Mouse (Mus musculus): ENCODE results near the gene Fam234a. TPM values are rescaled to one million over a fixed set of nuclear protein-coding genes. Genes with fewer than 3 reads are reported as not detected.
"Not testable (repeated sequence)": the region's sequence is repeated elsewhere in the genome, so short reads cannot be mapped to it uniquely, and the experiment has no call there.

The Fam234a gene
- total and polyA plus RNA-seq, 2 experiments from 2014 or later: 55.6 to 55.7 TPM

GRCm38 (mm10) chr17:26188091-26188805 is 55.8 kb downstream of the Fam234a start:
- Histone ChIP-seq H3K27me3 (ENCODE audit: control insufficient read depth, insufficient read depth, low read length) (no peaks in the 10 kb centered on the region), H3K4me3 (ENCODE audit: low read depth, low read length) (no peak overlapping the region), H3K4me2 (ENCODE audit: low read depth, low read length) (no peak overlapping the region), H3K9ac (replicated peaks; ENCODE audit: low read depth, low read length) (no peak overlapping the region), H3K9me3 (replicated peaks; ENCODE audit: control insufficient read depth, low read length) (no peaks in the 10 kb centered on the region), H3K4me1 (ENCODE audit: control insufficient read depth, insufficient read depth) (no peaks in the 10 kb centered on the region), H3K36me3 (replicated peaks; ENCODE audit: control insufficient read depth, insufficient read depth, low read length) (peaks cover 89% of the 10 kb centered on the region), H3K27ac (ENCODE audit: low read depth) (no peak overlapping the region)
- 88% methylated on average over 11 of the region's 11 CpGs for WGBS
- TF ChIP-seq EP300 (IDR thresholded peaks at IDR 0.05; ENCODE audit: low read depth): no peak
- TF ChIP-seq CTCF (IDR thresholded peaks at IDR 0.05; ENCODE audit: low read depth): no peak
- ATAC-seq (ENCODE audit: insufficient read depth, low read depth) (no peak), DNase-seq (ENCODE audit: low spot score) (no peak)

DNA sequence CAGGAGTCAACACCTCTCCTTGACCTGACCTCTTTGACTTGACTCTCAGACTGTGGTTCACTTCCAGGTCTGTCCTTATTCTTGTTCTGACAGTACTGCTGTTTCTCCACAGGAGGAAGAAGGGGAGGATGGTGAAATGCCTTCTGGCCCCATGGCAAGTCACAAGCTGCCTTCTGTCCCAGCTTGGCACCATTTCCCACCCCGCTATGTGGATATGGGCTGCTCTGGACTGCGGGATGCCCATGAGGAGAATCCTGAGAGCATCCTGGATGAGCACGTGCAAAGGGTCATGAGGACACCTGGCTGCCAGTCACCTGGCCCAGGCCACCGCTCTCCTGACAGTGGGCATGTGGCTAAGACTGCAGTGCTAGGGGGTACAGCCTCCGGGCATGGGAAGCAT is 56.5 kb downstream of the Fam234a start:
- WGBS: 94% methylated on average over 5 of the region's 5 CpGs
- no peaks in the 10 kb centered on the region for H3K4me1 ChIP-seq (ENCODE audit: control insufficient read depth, insufficient read depth)
- H3K4me3 ChIP-seq (ENCODE audit: low read depth, low read length): no peak overlapping the region
- DNase-seq (ENCODE audit: low spot score) (no peak), ATAC-seq (ENCODE audit: insufficient read depth, low read depth) (no peak)
- H3K27ac ChIP-seq (ENCODE audit: low read depth): no peak overlapping the region
- no peak overlapping the region for H3K4me2 ChIP-seq (ENCODE audit: low read depth, low read length)
- TF ChIP-seq CTCF (IDR thresholded peaks at IDR 0.05; ENCODE audit: low read depth) (no peak), EP300 (IDR thresholded peaks at IDR 0.05; ENCODE audit: low read depth) (no peak)
- H3K27me3 ChIP-seq (ENCODE audit: control insufficient read depth, insufficient read depth, low read length): no peaks in the 10 kb centered on the region
- peaks cover 89% of the 10 kb centered on the region for H3K36me3 ChIP-seq (replicated peaks; ENCODE audit: control insufficient read depth, insufficient read depth, low read length)
- no peaks in the 10 kb centered on the region for H3K9me3 ChIP-seq (replicated peaks; ENCODE audit: control insufficient read depth, low read length)
- no peak overlapping the region for H3K9ac ChIP-seq (replicated peaks; ENCODE audit: low read depth, low read length)

- Histone ChIP-seq H3K27ac (ENCODE audit: low read depth) (no peak overlapping the region), H3K36me3 (replicated peaks; ENCODE audit: control insufficient read depth, insufficient read depth, low read length) (peaks cover 35% of the 10 kb centered on the region), H3K4me1 (ENCODE audit: control insufficient read depth, insufficient read depth) (no peaks in the 10 kb centered on the region), H3K27me3 (ENCODE audit: control insufficient read depth, insufficient read depth, low read length) (no peaks in the 10 kb centered on the region), H3K4me2 (ENCODE audit: low read depth, low read length) (no peak overlapping the region), H3K9me3 (replicated peaks; ENCODE audit: control insufficient read depth, low read length) (no peaks in the 10 kb centered on the region), H3K9ac (replicated peaks; ENCODE audit: low read depth, low read length) (no peak overlapping the region), H3K4me3 (ENCODE audit: low read depth, low read length) (no peak overlapping the region)
- no peak for TF ChIP-seq CTCF (IDR thresholded peaks at IDR 0.05; ENCODE audit: low read depth)
- no peak for TF ChIP-seq EP300 (IDR thresholded peaks at IDR 0.05; ENCODE audit: low read depth)
- WGBS: 99% methylated on average over 3 of the region's 3 CpGs
- ATAC-seq (ENCODE audit: insufficient read depth, low read depth) (no peak), DNase-seq (ENCODE audit: low spot score) (no peak)
Observed at GRCm38 (mm10) chr17:26181179-26181578, 62.9 kb downstream of the Fam234a start.

DNA sequence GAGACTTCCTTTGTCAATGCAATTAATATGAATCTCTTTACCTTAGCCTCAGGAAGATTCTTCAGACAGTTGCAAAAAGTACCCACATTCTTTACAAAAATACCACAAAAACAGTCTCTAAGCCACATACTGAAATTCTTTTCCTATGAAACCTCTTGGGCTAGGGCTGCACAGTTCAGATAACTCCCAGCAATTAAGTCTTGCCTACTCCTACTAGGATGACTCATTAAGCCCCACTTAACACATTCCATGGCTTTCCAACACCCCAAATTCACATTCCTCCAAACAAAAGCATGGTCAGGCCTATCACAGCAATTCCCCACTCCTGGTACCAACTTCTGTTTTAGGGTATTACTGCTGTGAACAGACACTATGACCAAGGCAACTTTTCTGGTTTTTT is 65.4 kb downstream of the Fam234a start:
- ATAC-seq (ENCODE audit: insufficient read depth, low read depth): no peak
- no peak overlapping the region for H3K4me3 ChIP-seq (ENCODE audit: low read depth, low read length)

GRCm38 (mm10) chr17:26175248-26175647 is 68.8 kb downstream of the Fam234a start:
- not testable (repeated sequence) for H3K4me3 ChIP-seq (ENCODE audit: low read depth, low read length); H3K4me2 ChIP-seq (ENCODE audit: low read depth, low read length); H3K9me3 ChIP-seq (replicated peaks; ENCODE audit: control insufficient read depth, low read length); H3K27ac ChIP-seq (ENCODE audit: low read depth); H3K4me1 ChIP-seq (ENCODE audit: control insufficient read depth, insufficient read depth); ATAC-seq (ENCODE audit: insufficient read depth, low read depth); DNase-seq (ENCODE audit: low spot score); H3K9ac ChIP-seq (replicated peaks; ENCODE audit: low read depth, low read length); H3K27me3 ChIP-seq (ENCODE audit: control insufficient read depth, insufficient read depth, low read length)
- TF ChIP-seq CTCF (IDR thresholded peaks at IDR 0.05; ENCODE audit: low read depth): peak; percentile 8; the same call in 1 of the 2 replicates
- H3K36me3 ChIP-seq (replicated peaks; ENCODE audit: control insufficient read depth, insufficient read depth, low read length): peaks cover 13% of the 10 kb centered on the region; the same call in 1 of the 2 replicates
- 84% methylated on average over 2 of the region's 2 CpGs for WGBS

More for the DNA sequence above, 65.4 kb downstream of the Fam234a start:
- Histone ChIP-seq H3K36me3 (replicated peaks; ENCODE audit: control insufficient read depth, insufficient read depth, low read length) (peaks cover 25% of the 10 kb centered on the region), H3K9me3 (replicated peaks; ENCODE audit: control insufficient read depth, low read length) (no peaks in the 10 kb centered on the region), H3K4me2 (ENCODE audit: low read depth, low read length) (no peak overlapping the region), H3K9ac (replicated peaks; ENCODE audit: low read depth, low read length) (no peak overlapping the region), H3K4me1 (ENCODE audit: control insufficient read depth, insufficient read depth) (no peaks in the 10 kb centered on the region), H3K27ac (ENCODE audit: low read depth) (no peak overlapping the region), H3K27me3 (ENCODE audit: control insufficient read depth, insufficient read depth, low read length) (no peaks in the 10 kb centered on the region)
- no peak for DNase-seq (ENCODE audit: low spot score)
- TF ChIP-seq CTCF (IDR thresholded peaks at IDR 0.05; ENCODE audit: low read depth) (no peak), EP300 (IDR thresholded peaks at IDR 0.05; ENCODE audit: low read depth) (no peak)

GRCm38 (mm10) chr17:26168039-26168438 is 76.0 kb downstream of the Fam234a start:
- no peak overlapping the region for H3K4me3 ChIP-seq (ENCODE audit: low read depth, low read length)
- TF ChIP-seq CTCF (IDR thresholded peaks at IDR 0.05; ENCODE audit: low read depth) (no peak), EP300 (IDR thresholded peaks at IDR 0.05; ENCODE audit: low read depth) (no peak)
- no peak overlapping the region for H3K9ac ChIP-seq (replicated peaks; ENCODE audit: low read depth, low read length)
- H3K4me2 ChIP-seq (ENCODE audit: low read depth, low read length): no peak overlapping the region
- DNase-seq (ENCODE audit: low spot score) (no peak), ATAC-seq (ENCODE audit: insufficient read depth, low read depth) (no peak)
- WGBS: 80% methylated on average over 2 of the region's 2 CpGs
- H3K36me3 ChIP-seq (replicated peaks; ENCODE audit: control insufficient read depth, insufficient read depth, low read length): no peaks in the 10 kb centered on the region
- H3K27me3 ChIP-seq (ENCODE audit: control insufficient read depth, insufficient read depth, low read length): no peaks in the 10 kb centered on the region
- H3K27ac ChIP-seq (ENCODE audit: low read depth): no peak overlapping the region; the same call in 1 of the 2 replicates
- H3K9me3 ChIP-seq (replicated peaks; ENCODE audit: control insufficient read depth, low read length): no peaks in the 10 kb centered on the region
- no peaks in the 10 kb centered on the region for H3K4me1 ChIP-seq (ENCODE audit: control insufficient read depth, insufficient read depth)
